Mouse (Mus musculus): Measurements from ENCODE around the gene Acer2.

- TF ChIP-seq CTCF (conservative IDR thresholded peaks at IDR 0.05; ENCODE audit: low read length): peak; percentile 77
- no peak for TF ChIP-seq NANOG (IDR thresholded peaks at IDR 0.05; ENCODE audit: borderline replicate concordance, low read length)
- TF ChIP-seq POU5F1 (IDR thresholded peaks at IDR 0.05; ENCODE audit: borderline replicate concordance, low read length): no peak
These were observed 2.2 kb upstream of the Acer2 start for GRCm38 (mm10) chr4:86871988-86872387.
